Mouse (Mus musculus) limb, embryonic 14.5 days (tissue): ENCODE measurements around the gene Glul. TPM values are rescaled to one million over a fixed set of nuclear protein-coding genes. Genes with fewer than 3 reads are reported as not detected.
A peak's percentile ranks its signal among the peaks of the same experiment; 100 is the strongest.
"Not testable (repeated sequence)": the region's sequence is repeated elsewhere in the genome, so short reads cannot be mapped to it uniquely, and the experiment has no call there.

Experiments used
- ATAC-seq: fragments of 200-750 bp; cut with Nextera tagmentation; 2 replicates; pipeline ENCODE4 v1.8.0; 2017; ENCODE audit warnings: low read depth, moderate number of reproducible peaks, moderate TSS enrichment; ENCODE audit not compliant: low FRiP score
- DNase-seq: peaks from one replicate; pipeline ENCODE4 v3.0.0-alpha.2; 2015; ENCODE audit warnings: low spot score
- H3K27ac ChIP-seq: fragments of 300-500 bp; sonication (generic); replicated peaks from 2 replicates; pipeline ENCODE4 v1.5.1; 2014; ENCODE audit warnings: low read depth, mild to moderate bottlenecking, low read length, moderate library complexity, mixed read lengths
- H3K27me3 ChIP-seq: fragments of 300-500 bp; sonication (generic); 2 replicates; pipeline ENCODE4 v1.6.1; 2014; ENCODE audit warnings: low read length, mixed read lengths; ENCODE audit not compliant: control insufficient read depth, insufficient read depth
- H3K36me3 ChIP-seq: fragments of 300-500 bp; sonication (generic); 2 replicates; pipeline ENCODE4 v1.6.1; 2014; ENCODE audit warnings: mild to moderate bottlenecking, low read length, moderate library complexity, mixed read lengths; ENCODE audit not compliant: control insufficient read depth, insufficient read depth
- H3K4me1 ChIP-seq: fragments of 300-500 bp; sonication (generic); 2 replicates; pipeline ENCODE4 v1.6.1; 2014; ENCODE audit warnings: antibody characterized with exemption, low read length, mixed read lengths; ENCODE audit not compliant: control insufficient read depth, insufficient read depth
- H3K4me2 ChIP-seq: fragments of 300-500 bp; sonication (generic); replicated peaks from 2 replicates; pipeline ENCODE4 v1.6.1; 2014; ENCODE audit warnings: low read depth, mild to moderate bottlenecking, low read length, moderate library complexity; ENCODE audit not compliant: severe bottlenecking
- H3K4me3 ChIP-seq: fragments of 300-500 bp; sonication (generic); replicated peaks from 2 replicates; pipeline ENCODE4 v1.5.1; 2014; ENCODE audit warnings: low read length
- H3K9ac ChIP-seq: fragments of 300-500 bp; sonication (generic); 2 replicates; pipeline ENCODE4 v1.6.1; 2014; ENCODE audit warnings: mild to moderate bottlenecking, low read depth, low read length, moderate library complexity; ENCODE audit not compliant: severe bottlenecking
- H3K9me3 ChIP-seq: fragments of 300-500 bp; sonication (generic); 2 replicates; pipeline ENCODE4 v1.6.1; 2016; ENCODE audit warnings: low read length; ENCODE audit not compliant: control insufficient read depth
- POLR2A ChIP-seq: fragments of 200-500 bp; IDR thresholded peaks from 2 replicates; pipeline ENCODE4 v1.8.0; 2012; ENCODE audit warnings: inconsistent platforms, mild to moderate bottlenecking, moderate library complexity, borderline replicate concordance; ENCODE audit not compliant: insufficient read depth, insufficient read length; ENCODE audit errors: extremely low read depth
- WGBS: fragments of 180-500 bp; shearing (Covaris S2); extraction: QIAGEN DNeasy Blood & Tissue Kit; methylation state at CpG from one replicate; pipeline ENCODE4 v1.1.7; 2014; 5-methylcytosine and 5-hydroxymethylcytosine counted together
- polyA plus RNA-seq, 2 experiments: library from polyadenylated mRNA; depleted of rRNA in 1 of 2; stranded (reverse) in 1 of 2; unstranded in 1 of 2; fragments of >200 nt; fragmentation: Nextera tagmentation in 1 of 2; extraction: Ambion mirVana in 1 of 2; gene quantifications; 2 replicates each; pipeline versions ENCODE4 v1.2.1 to v1.2.3; 2012 to 2014

Gene Glul
- polyA plus RNA-seq (2012; rRNA removed) (88.6 and 93.4 TPM in 2 replicates), polyA plus RNA-seq (2014; fragmentation: Nextera tagmentation; extraction: Ambion mirVana) (92.9 and 94.2 TPM in 2 replicates)

GRCm38 (mm10) chr1:153899731-153900380 is at the start of gene Glul, which contains the start of gene Teddm2:
Gene Glul (plus strand): TSS chr1:153899944.
Gene Teddm2 (minus strand): TSS chr1:153900228.
- H3K4me3 ChIP-seq: peak within 1 kb of the TSS; percentile 81
- H3K9me3 ChIP-seq: no peaks in the 10 kb centered on the region
- DNase-seq (peak; percentile 97), ATAC-seq (peak; percentile 96)
- peak within 1 kb of the TSS; percentile 60 for H3K4me2 ChIP-seq
- WGBS: under 1% methylated on average over 40 of the region's 51 CpGs
- H3K9ac ChIP-seq: peak within 1 kb of the TSS; percentile 85
- peak within 1 kb of the TSS; percentile 90 for H3K27ac ChIP-seq
- H3K4me1 ChIP-seq: 0 out of 2 replicates have a peak, but pooled peaks cover 2% of the 10 kb centered on the region
- H3K27me3 ChIP-seq: no peaks in the 10 kb centered on the region
- peak; percentile 96; the same call in 1 of the 2 replicates for TF ChIP-seq POLR2A
- H3K36me3 ChIP-seq: peaks cover 22% of the 10 kb centered on the region

- not testable (repeated sequence) for H3K4me3 ChIP-seq, H3K9me3 ChIP-seq, H3K9ac ChIP-seq, H3K4me2 ChIP-seq, H3K27ac ChIP-seq, H3K36me3 ChIP-seq, H3K4me1 ChIP-seq, ATAC-seq, H3K27me3 ChIP-seq, DNase-seq
- WGBS: 83% methylated on average over 7 of the region's 7 CpGs
Measured at GRCm38 (mm10) chr1:153852696-153853095, 47.0 kb upstream of the Glul start.

GRCm38 (mm10) chr1:153855946-153856345 is 43.8 kb upstream of the Glul start:
- H3K4me1 ChIP-seq: no peaks in the 10 kb centered on the region
- no peak for ATAC-seq
- no peak overlapping the region for H3K27ac ChIP-seq
- H3K27me3 ChIP-seq: no peaks in the 10 kb centered on the region
- no peaks in the 10 kb centered on the region for H3K9me3 ChIP-seq
- no peak overlapping the region for H3K4me2 ChIP-seq
- peak; percentile 5 for DNase-seq
- H3K9ac ChIP-seq: no peak overlapping the region
- 62% methylated on average over 8 of the region's 8 CpGs for WGBS
- no peak for TF ChIP-seq POLR2A
- no peaks in the 10 kb centered on the region for H3K36me3 ChIP-seq
- H3K4me3 ChIP-seq: no peak overlapping the region

- Histone ChIP-seq H3K4me3 (no peak within 1 kb of the TSS), H3K9ac (no peak within 1 kb of the TSS), H3K4me1 (no peaks in the 10 kb centered on the region), H3K4me2 (no peak within 1 kb of the TSS), H3K27ac (no peak within 1 kb of the TSS), H3K36me3 (no peaks in the 10 kb centered on the region), H3K9me3 (no peaks in the 10 kb centered on the region), H3K27me3 (no peaks in the 10 kb centered on the region)
- WGBS: 83% methylated on average over 6 of the region's 6 CpGs
- TF ChIP-seq POLR2A: no peak
- DNase-seq: no peak
- no peak for ATAC-seq
Measured at GRCm38 (mm10) chr1:153874045-153874444, 25.7 kb upstream of the Glul start, which contains the start of gene Teddm1b. Gene Teddm1b (plus strand): TSS chr1:153874345.

GRCm38 (mm10) chr1:153880391-153880790 is 19.4 kb upstream of the Glul start:
- not testable (repeated sequence) for H3K4me3 ChIP-seq, DNase-seq, H3K4me1 ChIP-seq, H3K4me2 ChIP-seq, H3K9me3 ChIP-seq, H3K36me3 ChIP-seq, ATAC-seq, H3K27me3 ChIP-seq, H3K27ac ChIP-seq, H3K9ac ChIP-seq
- 95% methylated on average over 17 of the region's 17 CpGs for WGBS
